Mouse (Mus musculus) adrenal gland, adult 10 weeks (tissue): ENCODE data around the gene Klc4. TPM values are rescaled to one million over a fixed set of nuclear protein-coding genes. Genes with fewer than 3 reads are reported as not detected.

Experiments
- polyA plus RNA-seq: library from polyadenylated mRNA; stranded (reverse); fragments of 350-450 nt; fragmentation: Illumina TruSeq; extraction: RNeasy Lipid Tissue Mini Kit (QIAGEN cat#74804); gene quantifications from one replicate; pipeline ENCODE4 v1.2.3, GENCODE M21; 2014; ENCODE audit warnings: low read depth, low replicate concordance

Klc4 gene
- not detected for polyA plus RNA-seq

DNA sequence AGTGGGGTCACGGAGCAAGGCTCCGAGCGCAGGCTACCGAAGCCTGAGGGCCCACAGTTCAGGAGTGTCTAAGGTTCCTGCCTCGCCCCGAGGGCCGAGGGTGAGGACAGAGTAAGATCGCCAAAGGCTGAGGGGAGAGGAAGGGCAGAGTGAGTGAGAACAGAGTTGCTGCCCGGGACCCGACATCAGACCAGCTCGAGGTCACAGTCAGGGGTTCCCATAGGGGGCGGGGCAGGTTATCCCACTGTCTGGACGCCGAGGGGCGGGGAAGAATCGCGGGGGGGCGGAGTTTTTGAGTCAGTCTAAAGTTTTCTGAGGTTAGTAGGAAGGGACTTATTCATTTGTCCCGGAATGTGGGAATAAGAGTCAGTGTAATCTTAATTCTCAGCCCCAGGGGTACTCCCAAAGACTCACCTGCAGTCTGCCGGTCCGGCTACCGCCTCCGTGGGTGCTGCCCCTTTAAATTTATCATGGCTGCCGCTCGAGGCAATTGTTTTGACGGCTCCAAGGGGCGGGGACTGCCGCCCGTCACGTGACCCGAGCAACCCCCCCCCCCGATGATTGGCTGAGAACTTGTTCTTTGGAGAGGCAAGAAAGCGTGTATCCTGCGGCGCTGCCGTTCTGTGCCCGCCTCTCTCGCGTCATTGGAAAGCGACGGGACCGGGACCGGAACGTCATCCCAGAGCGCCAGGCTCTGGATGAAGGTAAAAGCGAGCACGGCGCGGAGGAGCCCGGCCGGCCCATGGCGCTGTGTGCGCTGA lies at the start of gene Klc4, which contains the start of gene Mrpl2:
Klc4 (minus strand) TSS at position 462 of the 761 bp plus-strand sequence.
Mrpl2 (plus strand) TSS at position 669 of the 761 bp plus-strand sequence.

GRCm38 (mm10) chr17:46680760-46681373 lies 35.0 kb upstream of the Klc4 start, which contains the start of gene Klhdc3:
Gene Klhdc3, minus strand, starts transcription at chr17:46680914.

DNA sequence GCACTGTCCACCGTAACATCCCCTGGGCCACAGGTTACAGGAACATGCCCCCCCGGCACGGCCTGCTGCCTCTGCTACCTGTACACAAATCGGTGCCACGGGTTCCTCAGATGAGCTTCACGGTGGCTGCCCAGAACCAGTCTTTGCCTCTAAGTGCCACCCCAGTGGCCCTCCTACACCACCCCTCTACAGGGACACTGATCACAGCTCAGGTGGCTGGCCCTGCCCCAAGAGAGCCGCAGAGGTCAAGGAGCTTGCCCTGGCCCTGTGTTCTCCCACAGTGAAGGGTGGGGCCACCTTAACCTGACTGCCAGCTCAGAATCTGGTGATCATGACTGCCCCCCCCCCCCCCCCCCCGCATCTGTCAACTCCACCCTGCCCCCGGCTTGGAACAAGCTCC lies 32.6 kb upstream of the Klc4 start, which contains the start of gene Mea1:
Mea1 (plus strand) TSS at position 378 of the 400 bp plus-strand sequence.

GRCm38 (mm10) chr17:46673850-46674529 lies 28.2 kb upstream of the Klc4 start, which contains the start of gene Rrp36:
Gene Rrp36, minus strand, starts transcription at chr17:46674352.

DNA sequence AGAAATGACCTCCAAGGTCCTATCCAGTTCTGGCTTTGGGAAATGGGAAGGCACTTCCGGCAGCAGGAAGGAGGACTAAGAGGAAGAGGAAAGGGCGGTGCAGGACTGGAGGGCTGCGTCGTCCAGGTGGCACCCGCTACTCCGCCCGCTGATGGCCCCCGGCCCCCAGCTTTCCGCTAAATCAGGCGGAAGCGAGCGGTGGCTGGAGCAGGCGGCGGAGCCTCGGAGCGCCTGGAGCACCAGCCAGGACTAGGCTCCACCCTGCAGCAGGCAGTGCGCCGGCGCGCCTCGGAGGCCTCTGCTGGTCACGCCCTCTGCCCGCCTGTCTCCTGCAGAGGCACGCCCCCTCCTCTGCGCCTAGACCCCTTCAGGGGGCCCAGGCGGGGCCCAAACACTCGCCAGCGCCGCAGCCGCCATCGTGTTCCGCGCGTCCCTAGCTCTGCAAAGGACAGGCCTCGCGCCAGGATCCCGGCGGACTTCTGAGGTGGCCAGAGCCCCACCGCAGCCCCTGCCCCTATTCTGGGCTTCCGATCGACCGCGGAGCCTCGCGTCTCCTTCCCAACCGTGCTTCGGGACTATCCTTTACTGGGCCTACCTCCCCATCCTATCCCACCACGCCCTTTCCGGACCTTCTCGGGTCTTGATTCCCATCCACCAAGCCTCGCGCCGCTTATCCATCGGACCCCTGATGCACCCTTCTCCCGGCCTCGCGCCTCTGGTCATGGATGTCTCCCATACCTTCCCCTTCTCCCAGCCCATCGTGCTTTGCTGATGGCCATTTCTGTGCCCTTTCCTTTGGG lies 4.6 kb upstream of the Klc4 start, which contains the start of gene Cul7:
Cul7 (plus strand) TSS at position 106 of the 800 bp plus-strand sequence.

DNA sequence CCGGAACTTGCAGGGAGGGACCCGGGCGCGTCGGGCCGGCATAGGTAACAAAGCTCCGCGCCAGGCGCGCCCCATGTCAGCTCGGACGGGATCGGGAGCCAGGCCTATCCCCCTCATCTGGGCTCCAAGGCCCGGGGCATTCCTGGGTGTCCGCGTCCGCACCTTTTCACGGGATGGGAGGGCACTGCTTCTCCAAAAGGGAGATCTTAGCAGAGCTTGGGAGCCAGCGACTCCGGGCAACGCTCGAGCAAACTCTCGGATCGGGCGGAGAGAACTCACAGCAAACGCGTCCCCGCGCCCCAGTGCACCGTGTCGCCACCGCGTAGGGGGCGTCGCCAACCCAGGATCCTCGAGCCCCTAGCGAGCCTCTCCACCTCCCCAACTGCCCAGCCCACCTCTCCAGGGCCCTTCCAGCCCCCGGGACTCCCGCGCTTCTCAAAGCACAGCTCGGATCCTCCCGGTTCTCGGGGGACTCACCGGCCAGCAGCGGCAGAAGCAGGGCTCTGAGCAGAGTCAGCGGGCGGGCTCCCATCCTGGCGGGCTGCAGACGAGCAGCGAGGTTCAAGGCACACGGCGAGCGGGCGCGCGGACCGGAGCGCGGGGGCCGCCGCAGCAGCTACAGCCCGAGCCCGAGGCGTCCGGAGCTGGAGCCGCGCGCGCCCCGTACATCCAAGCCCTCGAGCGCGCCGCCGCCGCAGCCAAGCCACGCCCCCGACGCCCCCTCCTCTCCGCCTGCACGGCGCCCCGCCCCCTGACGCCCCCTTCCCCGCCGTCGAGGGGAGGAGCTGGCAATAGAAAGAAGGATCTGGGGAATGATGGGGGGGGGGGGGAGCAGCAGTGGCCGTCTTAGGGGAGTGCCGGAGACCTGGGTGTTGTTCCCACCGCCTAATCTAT lies 16.8 kb downstream of the Klc4 start, which contains the start of gene Ptk7:
Ptk7 (minus strand) TSS at position 714 of the 894 bp plus-strand sequence.

Other genes with a start within 250 kb of the Klc4 start
- gene Crip3, start 217.1 kb downstream of the Klc4 start, polyA plus RNA-seq = not detected
- not detected for gene Slc22a7, start 207.6 kb downstream of the Klc4 start, polyA plus RNA-seq
- not detected for gene Ttbk1, start 158.3 kb downstream of the Klc4 start, polyA plus RNA-seq
- gene Dnph1, start 149.3 kb downstream of the Klc4 start, polyA plus RNA-seq = 1.6 TPM
- gene Cul9, start 99.6 kb downstream of the Klc4 start, polyA plus RNA-seq = 1.3 TPM
- gene Srf, start 89.8 kb downstream of the Klc4 start, polyA plus RNA-seq = not detected
- 0.41 TPM for gene Ptk7, start 16.5 kb downstream of the Klc4 start, polyA plus RNA-seq
- gene Mrpl2, start 207 bp upstream of the Klc4 start, polyA plus RNA-seq = 3.4 TPM
- gene Cul7, start 4.3 kb upstream of the Klc4 start, polyA plus RNA-seq = 0.41 TPM
- gene Rrp36, start 28.3 kb upstream of the Klc4 start, polyA plus RNA-seq = 4.2 TPM
- gene Mea1, start 32.8 kb upstream of the Klc4 start, polyA plus RNA-seq = 5.2 TPM
- gene Klhdc3, start 34.9 kb upstream of the Klc4 start, polyA plus RNA-seq = 3.8 TPM
- 11.0 TPM for gene Ppp2r5d, start 59.1 kb upstream of the Klc4 start, polyA plus RNA-seq
- 0.82 TPM for gene Pex6, start 65.4 kb upstream of the Klc4 start, polyA plus RNA-seq
- not detected for gene Gnmt, start 83.1 kb upstream of the Klc4 start, polyA plus RNA-seq
- 1.2 TPM for gene Cnpy3, start 106.2 kb upstream of the Klc4 start, polyA plus RNA-seq
- not detected for gene Ptcra, start 117.7 kb upstream of the Klc4 start, polyA plus RNA-seq
- gene 2310039H08Rik, start 126.6 kb upstream of the Klc4 start, polyA plus RNA-seq = 28.8 TPM
- gene Rpl7l1, start 136.7 kb upstream of the Klc4 start, polyA plus RNA-seq = 34.1 TPM
- 9.7 TPM for gene Bicral, start 212.5 kb upstream of the Klc4 start, polyA plus RNA-seq
- 0.87 TPM for gene Tbcc, start 244.7 kb upstream of the Klc4 start, polyA plus RNA-seq